Mouse (Mus musculus) inflammation-experienced regulatory T-cells, adult 6 months (primary cell): Measurements from ENCODE around the gene Dnaaf1. TPM values are rescaled to one million over a fixed set of nuclear protein-coding genes. Genes with fewer than 3 reads are reported as not detected.

Source experiments
- ATAC-seq: one replicate; pipeline ENCODE4 v1.8.0; 2017
- polyA plus RNA-seq, 3 experiments: library from polyadenylated mRNA; unstranded; fragments of 100-300 nt; shearing (Covaris generic); gene quantifications; one replicate each; pipeline ENCODE4 v1.2.1; 2017

The Dnaaf1 gene
- not detected for polyA plus RNA-seq

DNA sequence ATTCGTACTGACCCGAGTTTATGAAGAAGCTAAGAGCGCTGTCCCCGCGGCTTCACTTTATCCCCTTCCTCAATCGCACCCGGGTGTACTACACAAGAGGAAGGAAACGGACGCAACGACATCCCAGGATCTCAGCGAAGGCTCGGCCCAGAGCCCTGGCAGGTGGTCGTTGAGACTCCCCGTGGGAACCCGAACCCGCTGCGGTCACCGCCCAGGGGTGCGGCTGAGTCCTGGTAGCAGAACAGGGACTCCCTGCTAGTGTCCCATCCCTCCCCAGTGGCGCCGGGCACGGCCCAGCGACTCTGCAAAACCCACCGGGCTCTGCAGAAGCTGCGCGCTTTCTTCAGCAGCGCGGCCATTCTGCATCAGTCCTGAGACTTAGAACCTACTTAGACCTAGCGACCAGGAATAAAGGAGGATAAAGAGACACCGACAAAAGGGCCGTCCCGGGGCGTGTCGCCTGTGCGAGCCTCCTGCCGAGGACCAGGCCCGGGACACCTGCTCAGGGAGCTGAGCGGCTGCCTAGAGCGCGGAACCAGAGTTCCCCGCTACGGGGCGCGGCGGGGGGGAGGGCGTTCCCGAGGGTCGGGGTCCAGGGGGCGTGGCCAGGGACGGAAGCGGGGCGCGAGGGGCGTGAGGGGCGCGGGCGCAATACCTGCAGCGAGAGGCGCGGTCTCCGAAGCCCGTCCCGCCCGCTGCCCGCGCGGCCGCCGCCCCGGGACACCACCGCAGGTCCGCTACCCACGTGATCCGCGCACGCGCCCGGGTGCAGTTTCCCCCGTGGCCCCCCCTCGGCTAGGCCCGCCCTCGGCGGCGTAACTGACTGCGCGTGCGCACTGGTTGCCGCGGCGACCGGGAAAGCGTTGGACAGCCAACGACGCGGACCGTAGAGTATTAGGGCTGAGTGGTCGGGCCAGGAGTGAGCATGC lies at the start of gene Dnaaf1, which contains the start of gene Hsdl1:
TSS of gene Dnaaf1 (plus strand) at position 799 of the 929 bp plus-strand sequence.
TSS of gene Hsdl1 (minus strand) at position 747 of the 929 bp plus-strand sequence.
- peak; percentile 69 for ATAC-seq

- no peak for ATAC-seq
These were observed 46.3 kb upstream of the Dnaaf1 start for GRCm38 (mm10) chr8:119528762-119529161.

GRCm38 (mm10) chr8:119530937-119531336 lies 44.1 kb upstream of the Dnaaf1 start:
- ATAC-seq, result no peak

- no peak for ATAC-seq
These were observed 43.6 kb upstream of the Dnaaf1 start for GRCm38 (mm10) chr8:119531397-119531796.

DNA sequence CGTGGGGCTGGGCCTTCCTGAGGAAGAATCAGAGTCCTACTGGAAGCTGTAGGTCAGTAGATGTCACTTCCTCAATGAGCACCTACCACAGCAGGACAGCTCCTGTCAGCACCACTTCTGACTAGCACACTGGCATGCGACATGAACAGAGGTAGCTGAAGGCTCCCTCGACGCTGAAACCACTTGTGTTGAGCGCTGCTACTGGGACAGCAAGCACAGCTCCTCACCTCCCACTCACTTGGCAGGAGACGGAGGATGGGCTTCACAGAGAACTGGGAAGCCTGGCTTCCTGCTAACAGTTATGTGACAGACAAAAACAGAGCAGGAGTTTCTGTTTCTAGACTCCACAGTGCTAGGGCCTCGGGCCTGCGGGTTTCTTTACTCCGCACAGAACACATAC lies 43.1 kb upstream of the Dnaaf1 start:
- ATAC-seq, result no peak

- no peak for ATAC-seq
These were observed 30.4 kb upstream of the Dnaaf1 start for GRCm38 (mm10) chr8:119544606-119545005.

- ATAC-seq, result peak; percentile 67
These were observed 29.9 kb upstream of the Dnaaf1 start for GRCm38 (mm10) chr8:119545180-119545579.

DNA sequence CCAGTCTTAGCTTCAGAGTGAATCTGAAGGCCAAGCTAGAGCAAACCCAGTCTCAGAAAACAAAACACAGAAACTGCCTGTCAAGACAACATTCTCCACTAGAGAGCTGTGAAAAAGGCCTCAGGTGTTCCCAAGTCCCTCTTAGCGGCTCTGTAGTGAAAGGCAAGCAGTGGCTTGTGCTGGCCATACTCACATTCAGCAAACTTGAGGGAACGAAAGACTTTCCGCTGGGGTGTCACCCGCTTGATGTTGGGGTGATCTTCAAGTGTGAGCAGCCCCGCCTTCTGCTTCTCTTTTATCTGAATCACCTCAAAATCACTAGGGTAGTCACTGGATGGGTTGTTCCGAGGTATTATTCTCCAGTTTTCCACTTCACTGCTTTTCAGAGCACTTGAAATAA lies 29.2 kb upstream of the Dnaaf1 start:
- peak; percentile 16 for ATAC-seq

DNA sequence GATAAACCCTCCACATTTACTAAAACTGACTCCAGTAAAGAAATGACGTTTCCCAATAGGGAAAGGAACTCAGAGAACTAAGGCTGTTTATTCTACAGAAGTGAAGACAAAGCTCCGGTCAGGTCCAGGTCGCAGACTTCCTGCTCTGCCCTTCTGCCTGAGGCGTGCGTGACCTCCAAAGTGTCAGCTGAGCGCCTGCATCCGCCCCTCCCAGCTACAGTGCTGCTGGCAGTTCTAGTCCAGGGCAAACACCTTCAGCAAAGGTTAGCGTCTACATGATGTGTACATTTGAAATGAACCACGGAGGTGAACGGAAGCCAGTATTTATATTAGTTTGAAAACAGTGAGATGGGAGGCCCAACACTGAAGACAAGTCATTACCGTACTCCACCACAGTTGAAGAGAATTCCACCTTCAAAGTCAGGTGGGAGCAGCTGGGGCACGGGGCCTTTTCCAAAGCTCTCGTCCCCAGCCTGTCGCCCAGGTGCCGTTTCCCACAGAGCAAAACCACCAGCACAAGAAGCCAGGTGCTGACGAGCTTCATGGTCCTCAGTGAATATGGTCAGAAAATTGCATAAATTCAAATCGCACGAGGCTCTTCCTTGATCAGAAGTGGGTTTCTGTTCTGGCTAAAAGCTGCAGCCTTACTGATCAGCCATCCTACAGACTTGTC lies 27.9 kb upstream of the Dnaaf1 start:
- ATAC-seq, result peak; percentile 38

DNA sequence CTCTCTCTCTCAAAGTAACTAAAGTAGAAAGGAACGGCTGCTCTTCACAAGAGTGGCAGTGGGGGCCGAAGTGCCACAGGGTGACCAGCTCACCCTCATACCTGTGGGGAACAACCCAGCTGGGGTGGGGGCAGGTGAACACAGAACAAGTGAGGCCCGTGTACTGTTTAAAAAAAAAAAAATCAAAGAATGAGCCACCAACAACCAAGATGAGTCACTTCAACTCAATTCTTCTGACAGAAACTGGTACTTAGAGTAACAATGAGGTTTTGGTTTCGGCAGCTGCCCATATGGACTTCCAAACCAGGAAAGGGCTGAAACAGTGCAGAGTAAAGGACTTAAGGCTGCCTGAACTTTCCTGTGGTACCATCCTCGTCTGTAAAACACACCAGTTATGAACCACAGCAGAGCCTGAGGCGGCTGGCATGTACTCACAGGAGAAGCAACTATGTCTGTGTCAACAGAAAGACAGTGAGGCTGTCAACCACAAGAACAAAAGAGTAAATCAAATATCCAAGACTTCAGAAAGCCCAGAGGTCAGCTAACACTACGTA lies 26.4 kb upstream of the Dnaaf1 start:
- no peak for ATAC-seq

DNA sequence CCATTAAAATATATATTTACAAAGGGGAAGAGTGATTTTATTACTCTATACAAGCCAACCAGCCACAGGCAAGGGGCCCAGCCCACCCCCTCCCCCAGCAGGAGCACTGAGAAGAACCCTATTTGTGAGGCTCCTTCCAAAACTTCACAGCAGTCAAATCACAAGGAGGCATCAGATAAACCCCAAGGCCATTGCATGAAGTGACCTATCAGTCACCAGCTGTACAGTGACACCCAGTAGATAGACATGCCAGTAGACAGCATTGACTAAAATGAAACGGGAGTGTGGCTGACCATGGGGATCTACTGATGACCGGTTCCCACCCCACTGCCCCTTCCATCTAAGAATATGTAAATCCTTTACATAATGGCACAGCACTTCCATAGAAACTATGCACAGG lies 22.1 kb upstream of the Dnaaf1 start:
- no peak for ATAC-seq

GRCm38 (mm10) chr8:119555861-119556260 lies 19.2 kb upstream of the Dnaaf1 start:
- ATAC-seq, result no peak

GRCm38 (mm10) chr8:119557132-119557531 lies 17.9 kb upstream of the Dnaaf1 start:
- ATAC-seq, result no peak

GRCm38 (mm10) chr8:119557821-119558602 lies 17.0 kb upstream of the Dnaaf1 start:
- ATAC-seq, result peak; percentile 67

- peak; percentile 90 for ATAC-seq
These were observed 16.2 kb upstream of the Dnaaf1 start, which contains the start of gene Mbtps1 for GRCm38 (mm10) chr8:119558603-119559401. TSS of gene Mbtps1 (minus strand) at chr8:119558735.

DNA sequence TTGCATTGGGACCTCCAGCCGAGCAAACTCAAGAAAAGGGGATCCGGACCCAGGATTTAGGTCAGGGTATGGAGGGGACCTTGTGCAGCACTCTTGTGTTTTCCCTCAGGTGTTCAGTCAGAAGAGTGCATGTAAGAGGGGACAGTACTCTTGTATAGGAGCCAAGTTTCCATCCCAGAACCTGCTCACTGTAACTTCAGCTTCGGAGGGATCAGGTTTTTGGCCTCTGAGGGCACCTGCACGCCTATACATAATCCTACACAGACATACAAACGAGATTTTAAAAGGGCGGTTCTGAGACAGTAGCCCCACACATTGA lies 15.7 kb upstream of the Dnaaf1 start:
- no peak for ATAC-seq

DNA sequence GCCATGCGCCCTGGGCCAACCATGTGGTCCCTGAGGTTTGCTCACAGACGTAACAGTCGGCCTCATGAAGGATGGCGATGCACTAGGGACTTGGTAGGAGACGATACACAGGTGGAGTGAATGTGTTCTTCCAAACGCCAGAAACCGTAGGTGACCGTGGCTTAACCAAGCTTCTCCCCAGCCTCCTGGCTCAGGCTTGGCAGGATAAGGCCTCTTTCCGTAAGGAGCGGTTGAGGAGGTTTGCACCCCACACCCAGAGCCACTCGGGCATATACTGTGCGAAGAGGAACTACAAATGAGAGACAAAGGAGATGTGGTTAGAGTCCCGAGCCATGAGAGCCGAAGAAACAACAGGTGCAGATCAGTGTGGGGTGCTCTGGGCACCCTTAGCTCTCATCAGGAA lies 11.2 kb upstream of the Dnaaf1 start:
- ATAC-seq, result no peak

- ATAC-seq, result no peak
These were observed 8.7 kb upstream of the Dnaaf1 start for GRCm38 (mm10) chr8:119566367-119566766.

- no peak for ATAC-seq
These were observed 6.8 kb upstream of the Dnaaf1 start for GRCm38 (mm10) chr8:119568251-119568650.

GRCm38 (mm10) chr8:119568951-119569350 lies 6.1 kb upstream of the Dnaaf1 start:
- peak; percentile 27 for ATAC-seq

- ATAC-seq, result peak; percentile 84
These were observed 5.2 kb upstream of the Dnaaf1 start for GRCm38 (mm10) chr8:119569881-119570280.

DNA sequence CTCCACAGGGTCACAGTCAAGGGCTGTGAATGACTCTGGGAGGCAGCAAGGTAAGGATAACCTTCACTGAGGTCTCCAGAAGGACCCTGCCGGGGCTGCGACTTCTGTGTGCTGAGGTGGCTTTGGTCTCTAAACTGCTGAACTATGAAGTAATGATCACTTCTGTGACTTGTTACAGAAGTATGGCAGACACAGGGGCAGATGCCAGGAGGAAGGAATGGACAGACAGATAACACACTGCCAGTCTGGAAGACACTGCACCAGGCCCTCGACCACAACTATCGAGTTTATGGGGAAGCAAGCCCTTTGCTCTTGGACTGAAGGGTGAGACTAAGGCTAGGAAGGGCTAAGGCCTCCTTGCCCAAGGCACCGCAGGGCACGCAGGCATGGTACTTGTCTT lies 3.9 kb upstream of the Dnaaf1 start:
- no peak for ATAC-seq
